Mouse (Mus musculus) adrenal gland, adult 2 months (tissue): ENCODE measurements around the gene Lenep. TPM values are rescaled to one million over a fixed set of nuclear protein-coding genes. Genes with fewer than 3 reads are reported as not detected.

ENCODE experiments used
- DNase-seq: peaks from one replicate; pipeline ENCODE4 v3.0.0; 2021
- polyA plus RNA-seq: library from polyadenylated mRNA; depleted of rRNA; stranded (reverse); fragments of >200 nt; gene quantifications from 2 replicates; pipeline ENCODE4 v1.2.3, GENCODE M21; 2012
- total RNA-seq, 2 experiments: library from RNA; stranded (reverse); gene quantifications; 2 replicates each; pipeline ENCODE4 v1.2.3; 2021

The Lenep gene
- total and polyA plus RNA-seq, 3 experiments = 0.58 to 1.8 (median 1.7) TPM

- no peak for DNase-seq
Observed at GRCm38 (mm10) chr3:89419981-89420380, 17.4 kb upstream of the Lenep start.

- DNase-seq = peak; percentile 79
Observed at GRCm38 (mm10) chr3:89419571-89419970, 17.0 kb upstream of the Lenep start.

- DNase-seq = peak; percentile 90
Observed at GRCm38 (mm10) chr3:89418861-89419250, 16.3 kb upstream of the Lenep start.

- DNase-seq = peak; percentile 96
Observed at GRCm38 (mm10) chr3:89418170-89418860, 15.7 kb upstream of the Lenep start, which contains the start of the genes Cks1b and Shc1. Gene Cks1b (minus strand): TSS chr3:89418383. Gene Shc1 (plus strand): TSS chr3:89418443.

GRCm38 (mm10) chr3:89417840-89418169, 15.2 kb upstream of the Lenep start:
- no peak for DNase-seq

- DNase-seq = no peak
Observed at GRCm38 (mm10) chr3:89417131-89417530, 14.5 kb upstream of the Lenep start.

GRCm38 (mm10) chr3:89416158-89416557, 13.6 kb upstream of the Lenep start:
- no peak for DNase-seq

- peak; percentile 99 for DNase-seq
Observed at GRCm38 (mm10) chr3:89411490-89412393, 9.1 kb upstream of the Lenep start, which contains the start of gene Flad1. Gene Flad1 (minus strand): TSS chr3:89411870.

- no peak for DNase-seq
Observed at GRCm38 (mm10) chr3:89410864-89411263, 8.3 kb upstream of the Lenep start.

GRCm38 (mm10) chr3:89409701-89410100, 7.1 kb upstream of the Lenep start:
- DNase-seq = no peak

- DNase-seq = no peak
Observed at GRCm38 (mm10) chr3:89408448-89408847, 5.9 kb upstream of the Lenep start.

- no peak for DNase-seq
Observed at GRCm38 (mm10) chr3:89406887-89407286, 4.3 kb upstream of the Lenep start.

- DNase-seq = no peak
Observed at GRCm38 (mm10) chr3:89401329-89401728, 1.3 kb downstream of the Lenep start.

- DNase-seq = no peak
Observed at GRCm38 (mm10) chr3:89396654-89397005, 6.0 kb downstream of the Lenep start.

GRCm38 (mm10) chr3:89395806-89396653, 6.6 kb downstream of the Lenep start:
- DNase-seq = peak; percentile 82

- DNase-seq = peak; percentile 56
Observed at GRCm38 (mm10) chr3:89395419-89395805, 7.2 kb downstream of the Lenep start.

- DNase-seq = peak; percentile 90
Observed at GRCm38 (mm10) chr3:89394894-89395256, 7.7 kb downstream of the Lenep start.

- DNase-seq = peak; percentile 93
Observed at GRCm38 (mm10) chr3:89394006-89394893, 8.3 kb downstream of the Lenep start, which contains the start of gene Zbtb7b. Gene Zbtb7b (minus strand): TSS chr3:89394776.

GRCm38 (mm10) chr3:89393605-89394004, 9.0 kb downstream of the Lenep start:
- peak; percentile 100 for DNase-seq

GRCm38 (mm10) chr3:89392871-89393311, 9.7 kb downstream of the Lenep start:
- peak; percentile 68 for DNase-seq
